Mouse (Mus musculus) hindbrain, embryonic 16.5 days (tissue): Measurements from ENCODE around the gene Nol11. TPM values are rescaled to one million over a fixed set of nuclear protein-coding genes. Genes with fewer than 3 reads are reported as not detected.
A peak's percentile ranks its signal among the peaks of the same experiment; 100 is the strongest.

ENCODE experiments used
- ATAC-seq: fragments of 200-750 bp; cut with Nextera tagmentation; 2 replicates; pipeline ENCODE4 v1.8.0; 2017; ENCODE audit warnings: moderate TSS enrichment, moderate library complexity
- H3K27ac ChIP-seq: fragments of 300-500 bp; sonication (generic); 2 replicates; pipeline ENCODE4 v1.5.1; 2014; ENCODE audit warnings: low read depth, mild to moderate bottlenecking, control low read depth, low read length, moderate library complexity
- H3K27me3 ChIP-seq: fragments of 300-500 bp; sonication (generic); replicated peaks from 2 replicates; pipeline ENCODE4 v1.6.1; 2014; ENCODE audit warnings: low read length; ENCODE audit not compliant: control insufficient read depth, insufficient read depth
- H3K36me3 ChIP-seq: fragments of 300-500 bp; sonication (generic); 2 replicates; pipeline ENCODE4 v1.6.1; 2014; ENCODE audit warnings: mild to moderate bottlenecking, low read length, moderate library complexity, mixed read lengths; ENCODE audit not compliant: control insufficient read depth, insufficient read depth
- H3K4me1 ChIP-seq: fragments of 300-500 bp; sonication (generic); 2 replicates; pipeline ENCODE4 v1.6.1; 2014; ENCODE audit warnings: low read depth, low read length; ENCODE audit not compliant: control insufficient read depth, insufficient read depth
- H3K4me2 ChIP-seq: fragments of 300-500 bp; sonication (generic); 2 replicates; pipeline ENCODE4 v1.6.1; 2014; ENCODE audit warnings: mild to moderate bottlenecking, low read length, control low read depth, moderate library complexity
- H3K4me3 ChIP-seq: fragments of 300-500 bp; sonication (generic); 2 replicates; pipeline ENCODE4 v1.5.1; 2014; ENCODE audit warnings: mild to moderate bottlenecking, low read length, control low read depth, moderate library complexity
- H3K9ac ChIP-seq: fragments of 300-500 bp; sonication (generic); 2 replicates; pipeline ENCODE4 v1.6.1; 2014; ENCODE audit warnings: low read depth, mild to moderate bottlenecking, control low read depth, low read length, moderate library complexity
- H3K9me3 ChIP-seq: fragments of 300-500 bp; sonication (generic); 2 replicates; pipeline ENCODE4 v1.6.1; 2014; ENCODE audit warnings: mild to moderate bottlenecking, low read length, moderate library complexity; ENCODE audit not compliant: control insufficient read depth
- WGBS: fragments of 180-500 bp; shearing (Covaris S2); extraction: QIAGEN DNeasy Blood & Tissue Kit; methylation state at CpG from one replicate; pipeline ENCODE4 v1.1.7; 2014; 5-methylcytosine and 5-hydroxymethylcytosine counted together
- polyA plus RNA-seq: library from polyadenylated mRNA; unstranded; fragments of >200 nt; fragmentation: Nextera tagmentation; extraction: Ambion mirVana; gene quantifications from 2 replicates; pipeline ENCODE4 v1.2.1, GENCODE M21; 2015

Nol11 gene
- 41.9 and 46.2 TPM in 2 replicates for polyA plus RNA-seq

- peak within 1 kb of the TSS; percentile 95 for H3K4me3 ChIP-seq
- peak; percentile 97 for ATAC-seq
- H3K36me3 ChIP-seq, result peaks cover 8% of the 10 kb centered on the region
- peaks cover 9% of the 10 kb centered on the region for H3K4me1 ChIP-seq
- H3K4me2 ChIP-seq, result peak within 1 kb of the TSS; percentile 76
- WGBS, result under 1% methylated on average over 62 of the region's 62 CpGs
- no peaks in the 10 kb centered on the region for H3K27me3 ChIP-seq
- H3K9ac ChIP-seq, result peak within 1 kb of the TSS; percentile 93
- peak within 1 kb of the TSS; percentile 85 for H3K27ac ChIP-seq
- no peaks in the 10 kb centered on the region for H3K9me3 ChIP-seq
These were observed at the start of gene Nol11 for GRCm38 (mm10) chr11:107188565-107189552. Nol11 (minus strand) TSS chr11:107189381.

- H3K27me3 ChIP-seq, result no peaks in the 10 kb centered on the region
- no peak overlapping the region for H3K4me2 ChIP-seq
- no peaks in the 10 kb centered on the region for H3K36me3 ChIP-seq
- no peaks in the 10 kb centered on the region for H3K4me1 ChIP-seq
- no peak overlapping the region for H3K4me3 ChIP-seq
- H3K27ac ChIP-seq, result no peak overlapping the region
- no peak for ATAC-seq
- H3K9ac ChIP-seq, result no peak overlapping the region
- WGBS, result 88% methylated on average over 6 of the region's 6 CpGs
- no peaks in the 10 kb centered on the region for H3K9me3 ChIP-seq
These were observed 49.3 kb upstream of the Nol11 start for GRCm38 (mm10) chr11:107238506-107238905.

GRCm38 (mm10) chr11:107237532-107237931 is 48.4 kb upstream of the Nol11 start:
- Histone ChIP-seq H3K9ac (no peak overlapping the region), H3K4me1 (no peaks in the 10 kb centered on the region), H3K27me3 (no peaks in the 10 kb centered on the region), H3K4me2 (no peak overlapping the region), H3K27ac (no peak overlapping the region), H3K36me3 (no peaks in the 10 kb centered on the region), H3K9me3 (no peaks in the 10 kb centered on the region), H3K4me3 (no peak overlapping the region)
- 95% methylated on average over 4 of the region's 4 CpGs for WGBS
- no peak for ATAC-seq

- H3K36me3 ChIP-seq, result no peaks in the 10 kb centered on the region; the same call in 1 of the 2 replicates
- no peaks in the 10 kb centered on the region for H3K4me1 ChIP-seq
- H3K9me3 ChIP-seq, result no peaks in the 10 kb centered on the region; the same call in 1 of the 2 replicates
- H3K9ac ChIP-seq, result no peak overlapping the region
- ATAC-seq, result no peak
- H3K4me2 ChIP-seq, result no peak overlapping the region
- no peak overlapping the region for H3K4me3 ChIP-seq
- H3K27ac ChIP-seq, result no peak overlapping the region
- 85% methylated on average over 5 of the region's 5 CpGs for WGBS
- no peaks in the 10 kb centered on the region for H3K27me3 ChIP-seq
These were observed 44.2 kb upstream of the Nol11 start for GRCm38 (mm10) chr11:107233252-107233890.

- no peaks in the 10 kb centered on the region; the same call in 1 of the 2 replicates for H3K9me3 ChIP-seq
- no peaks in the 10 kb centered on the region; the same call in 1 of the 2 replicates for H3K36me3 ChIP-seq
- ATAC-seq, result no peak
- H3K4me1 ChIP-seq, result no peaks in the 10 kb centered on the region
- no peak overlapping the region for H3K27ac ChIP-seq
- no peak overlapping the region for H3K4me2 ChIP-seq
- H3K27me3 ChIP-seq, result no peaks in the 10 kb centered on the region
- H3K4me3 ChIP-seq, result no peak overlapping the region
- WGBS, result 62% methylated on average over 10 of the region's 10 CpGs
- H3K9ac ChIP-seq, result no peak overlapping the region
These were observed 40.9 kb upstream of the Nol11 start for GRCm38 (mm10) chr11:107230128-107230527.

- no peak for ATAC-seq
- WGBS, result 95% methylated on average over 1 of the region's 1 CpGs
- H3K27ac ChIP-seq, result no peak overlapping the region
These were observed 37.2 kb upstream of the Nol11 start for GRCm38 (mm10) chr11:107226431-107226830.

GRCm38 (mm10) chr11:107226013-107226412 is 36.8 kb upstream of the Nol11 start:
- Histone ChIP-seq H3K36me3 (no peaks in the 10 kb centered on the region; the same call in 1 of the 2 replicates), H3K9ac (no peak overlapping the region)
- ATAC-seq, result no peak

More at GRCm38 (mm10) chr11:107226431-107226830, 37.2 kb upstream of the Nol11 start:
- no peaks in the 10 kb centered on the region; the same call in 1 of the 2 replicates for H3K4me1 ChIP-seq
- H3K4me3 ChIP-seq, result no peak overlapping the region
- H3K9me3 ChIP-seq, result no peaks in the 10 kb centered on the region
- H3K9ac ChIP-seq, result no peak overlapping the region
- no peak overlapping the region for H3K4me2 ChIP-seq
- no peaks in the 10 kb centered on the region; the same call in 1 of the 2 replicates for H3K36me3 ChIP-seq
- no peaks in the 10 kb centered on the region for H3K27me3 ChIP-seq

GRCm38 (mm10) chr11:107225301-107225700 is 36.1 kb upstream of the Nol11 start:
- 94% methylated on average over 5 of the region's 5 CpGs for WGBS

More at GRCm38 (mm10) chr11:107226013-107226412, 36.8 kb upstream of the Nol11 start:
- H3K27me3 ChIP-seq, result no peaks in the 10 kb centered on the region
- 96% methylated on average over 10 of the region's 10 CpGs for WGBS
- H3K27ac ChIP-seq, result no peak overlapping the region
- no peak overlapping the region for H3K4me2 ChIP-seq
- H3K4me3 ChIP-seq, result no peak overlapping the region
- H3K4me1 ChIP-seq, result no peaks in the 10 kb centered on the region; the same call in 1 of the 2 replicates
- no peaks in the 10 kb centered on the region for H3K9me3 ChIP-seq

More at GRCm38 (mm10) chr11:107225301-107225700, 36.1 kb upstream of the Nol11 start:
- Histone ChIP-seq H3K27me3 (no peaks in the 10 kb centered on the region), H3K36me3 (no peaks in the 10 kb centered on the region; the same call in 1 of the 2 replicates), H3K4me3 (no peak overlapping the region), H3K27ac (no peak overlapping the region), H3K9ac (no peak overlapping the region), H3K4me1 (no peaks in the 10 kb centered on the region; the same call in 1 of the 2 replicates), H3K9me3 (no peaks in the 10 kb centered on the region), H3K4me2 (no peak overlapping the region)
- ATAC-seq, result no peak
